Mouse (Mus musculus) brain, embryonic 14.5 days (tissue): ENCODE measurements around the gene Hoxa9. TPM values are rescaled to one million over a fixed set of nuclear protein-coding genes. Genes with fewer than 3 reads are reported as not detected.

Source experiments
- DNase-seq: peaks from one replicate; pipeline ENCODE4 v3.0.0-alpha.2; 2011; ENCODE audit warnings: low read depth
- CTCF ChIP-seq: fragments of 200-500 bp; IDR thresholded peaks from 2 replicates; pipeline ENCODE4 v1.5.1; 2012; ENCODE audit warnings: inconsistent platforms, mild to moderate bottlenecking, moderate library complexity, borderline replicate concordance; ENCODE audit not compliant: insufficient read depth, insufficient read length; ENCODE audit errors: extremely low read depth
- POLR2A ChIP-seq: fragments of 200-500 bp; IDR thresholded peaks from 2 replicates; pipeline ENCODE4 v1.6.1; 2012; ENCODE audit warnings: mild to moderate bottlenecking, inconsistent platforms, borderline replicate concordance; ENCODE audit not compliant: poor library complexity, insufficient read depth, insufficient read length, severe bottlenecking; ENCODE audit errors: extremely low read depth
- polyA plus RNA-seq: library from polyadenylated mRNA; depleted of rRNA; stranded (reverse); fragments of >200 nt; gene quantifications from 2 replicates; pipeline ENCODE4 v1.2.3, GENCODE M21; 2012

The Hoxa9 gene
- polyA plus RNA-seq, 1 experiment = not detected

- no peak for DNase-seq
- TF ChIP-seq POLR2A (no peak), CTCF (no peak)
Measured at GRCm38 (mm10) chr6:52231885-52232567, 1.1 kb upstream of the Hoxa9 start.

GRCm38 (mm10) chr6:52229558-52230416 is 1.1 kb downstream of the Hoxa9 start:
- TF ChIP-seq CTCF (no peak), POLR2A (no peak)
- no peak for DNase-seq

GRCm38 (mm10) chr6:52228475-52229465 is 2.1 kb downstream of the Hoxa9 start:
- TF ChIP-seq POLR2A (no peak), CTCF (no peak)
- no peak for DNase-seq

- DNase-seq = no peak
- TF ChIP-seq POLR2A (no peak), CTCF (no peak)
Measured at GRCm38 (mm10) chr6:52227470-52228222, 3.2 kb downstream of the Hoxa9 start.

- DNase-seq = no peak
- TF ChIP-seq CTCF (no peak), POLR2A (no peak)
Measured at GRCm38 (mm10) chr6:52226569-52227257, 4.2 kb downstream of the Hoxa9 start.

- DNase-seq = no peak
- TF ChIP-seq POLR2A = no peak
- TF ChIP-seq CTCF = no peak
Measured at GRCm38 (mm10) chr6:52225612-52226568, 5.0 kb downstream of the Hoxa9 start.

- DNase-seq = no peak
- TF ChIP-seq POLR2A (no peak), CTCF (no peak)
Measured at GRCm38 (mm10) chr6:52224895-52225611, 5.8 kb downstream of the Hoxa9 start.

GRCm38 (mm10) chr6:52223939-52224760 is 6.7 kb downstream of the Hoxa9 start:
- TF ChIP-seq POLR2A (no peak), CTCF (no peak)
- no peak for DNase-seq
